Mouse (Mus musculus) thymus, adult 18-20 months (tissue): ENCODE measurements around the gene Slc25a34.

ENCODE experiments used
- DNase-seq, 2 experiments: peaks; one replicate each; pipeline ENCODE4 v3.0.0; 2022; ENCODE audit warnings: mixed read lengths in 2 of 2

Gene Slc25a34

DNA sequence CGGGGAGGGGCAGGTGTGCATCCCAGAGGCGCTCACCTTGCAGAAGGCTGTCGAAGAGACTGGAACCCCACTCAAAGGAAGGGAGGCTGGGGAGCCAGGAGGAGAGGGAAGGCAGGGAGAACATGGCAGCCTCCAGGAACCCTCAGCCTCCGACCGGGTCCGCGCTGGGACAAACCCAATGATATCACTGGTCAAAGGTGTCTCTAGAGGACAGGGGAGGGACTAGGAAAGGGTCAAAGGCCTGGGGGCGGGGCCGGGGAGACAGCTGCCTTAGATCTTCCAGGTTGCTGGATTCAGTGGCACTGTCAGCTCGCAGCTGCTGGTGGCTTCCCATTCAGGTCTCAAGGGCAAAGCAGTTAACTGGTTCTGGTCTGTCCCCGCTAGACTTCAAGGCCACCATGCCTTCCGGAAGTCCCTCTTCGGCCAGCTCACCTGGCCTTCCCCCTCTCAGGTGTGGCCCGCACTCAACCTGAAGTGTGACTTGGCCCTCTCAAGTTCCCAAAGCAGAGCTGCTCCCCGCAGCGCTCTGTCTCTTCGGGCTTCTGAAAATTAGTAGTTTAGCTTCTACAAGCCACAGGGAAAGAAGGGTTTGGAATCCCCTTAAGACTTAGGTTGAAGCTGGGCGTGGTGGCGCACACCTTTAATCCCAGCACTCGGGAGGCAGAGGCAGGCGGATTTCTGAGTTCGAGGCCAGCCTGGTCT lies 5.6 kb downstream of the Slc25a34 start:
- DNase-seq: no peak

DNA sequence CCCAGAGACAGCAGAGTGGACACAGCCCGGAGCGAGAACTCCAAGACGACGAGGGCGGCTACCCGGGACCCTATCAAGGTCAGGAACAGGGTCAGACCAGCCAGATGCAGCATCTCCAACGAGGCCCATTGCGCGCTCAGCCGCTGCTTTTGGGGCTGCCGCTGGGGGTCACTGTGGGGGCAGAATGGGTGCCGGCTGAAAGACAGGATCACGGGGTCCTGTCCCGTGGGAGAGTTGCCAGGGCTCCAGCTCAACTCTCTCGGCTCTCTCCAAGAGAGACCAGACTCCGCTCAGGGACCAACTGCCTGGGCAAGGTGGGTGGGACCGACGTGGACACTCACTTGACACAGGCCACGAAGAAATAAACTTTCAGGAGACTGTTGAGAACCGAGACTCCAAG lies 6.3 kb downstream of the Slc25a34 start:
- DNase-seq: peak; percentile 54 to 55

DNA sequence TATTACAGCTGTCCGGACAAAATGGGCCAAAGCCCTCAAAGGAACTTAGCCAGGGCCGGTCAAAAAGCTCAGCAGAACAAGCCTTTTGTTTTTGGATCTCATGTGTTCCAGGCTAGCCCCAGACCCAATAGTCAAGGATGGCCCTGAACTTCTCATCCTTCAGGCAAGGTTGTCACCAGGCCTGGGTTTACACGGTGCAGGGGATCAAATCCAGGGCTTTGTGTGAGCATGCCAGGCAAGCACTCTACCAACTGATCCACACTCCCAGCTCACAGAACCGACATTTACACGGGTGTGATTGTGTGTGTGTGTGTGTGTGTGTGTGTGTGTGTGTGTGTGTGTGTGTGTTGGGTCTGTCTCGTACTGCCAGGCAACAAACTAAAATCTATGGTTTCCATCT lies 6.8 kb downstream of the Slc25a34 start:
- DNase-seq: no peak

DNA sequence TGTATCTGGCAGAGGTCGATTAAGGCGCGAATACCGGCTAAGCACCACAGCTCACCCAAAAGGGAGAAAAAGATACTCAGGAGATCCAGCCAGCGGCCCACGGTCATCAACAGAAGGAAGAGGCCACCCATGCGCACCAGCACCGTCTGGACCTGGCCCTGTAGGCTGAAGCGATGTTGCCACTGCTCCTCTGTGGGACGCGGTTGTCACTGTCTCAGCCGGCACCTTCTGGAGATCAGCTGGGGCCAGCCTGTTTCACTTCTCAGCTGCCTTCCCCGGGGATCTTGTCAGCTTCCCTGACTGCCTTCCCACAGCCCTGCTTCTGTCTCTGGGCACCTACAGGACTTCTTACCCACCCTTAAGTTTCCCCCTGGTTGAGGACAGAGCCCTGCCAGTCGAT lies 8.7 kb downstream of the Slc25a34 start:
- DNase-seq: no peak

DNA sequence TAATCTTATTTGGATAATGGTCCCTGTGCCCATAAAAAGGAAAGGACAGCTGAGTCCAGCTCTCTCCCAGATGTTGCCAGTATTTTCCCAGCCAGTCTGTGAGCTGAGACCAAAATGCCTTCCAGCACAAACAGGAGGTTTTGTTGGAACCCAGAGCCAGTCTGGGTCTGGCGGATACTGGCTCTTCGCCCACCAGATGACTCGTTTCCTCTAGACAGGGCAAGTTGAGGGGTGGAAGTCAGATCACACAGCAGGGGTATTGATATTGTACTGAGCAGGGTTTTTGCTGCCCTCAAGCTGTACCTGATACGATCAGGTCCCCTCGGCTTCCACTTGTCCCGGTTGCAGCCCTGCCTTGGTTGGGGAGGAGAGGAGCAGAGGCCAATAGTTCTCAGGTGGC lies 14.1 kb downstream of the Slc25a34 start:
- DNase-seq: no peak

DNA sequence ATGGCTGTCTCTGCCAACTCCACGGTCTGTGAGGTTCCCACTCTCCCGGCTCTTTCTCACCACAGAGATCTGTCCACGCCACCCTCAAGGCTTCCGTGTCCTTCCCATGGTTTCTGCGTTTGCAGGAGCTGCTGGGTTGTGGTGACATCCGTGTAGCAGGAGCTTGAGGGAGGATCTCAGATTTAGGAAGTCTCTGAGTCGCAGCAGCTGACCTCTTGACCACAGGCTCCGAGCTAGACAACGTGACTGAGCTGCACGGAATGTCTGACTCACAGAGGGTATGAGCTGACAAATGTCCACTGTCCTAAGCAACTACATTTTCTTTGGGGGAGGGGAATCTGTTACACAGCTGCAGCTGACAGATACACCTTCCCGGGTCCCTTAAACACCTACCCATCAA lies 17.8 kb downstream of the Slc25a34 start, which contains the start of gene Fblim1:
TSS of gene Fblim1 (minus strand) at position 236 of the 400 bp plus-strand sequence.
- no peak for DNase-seq

DNA sequence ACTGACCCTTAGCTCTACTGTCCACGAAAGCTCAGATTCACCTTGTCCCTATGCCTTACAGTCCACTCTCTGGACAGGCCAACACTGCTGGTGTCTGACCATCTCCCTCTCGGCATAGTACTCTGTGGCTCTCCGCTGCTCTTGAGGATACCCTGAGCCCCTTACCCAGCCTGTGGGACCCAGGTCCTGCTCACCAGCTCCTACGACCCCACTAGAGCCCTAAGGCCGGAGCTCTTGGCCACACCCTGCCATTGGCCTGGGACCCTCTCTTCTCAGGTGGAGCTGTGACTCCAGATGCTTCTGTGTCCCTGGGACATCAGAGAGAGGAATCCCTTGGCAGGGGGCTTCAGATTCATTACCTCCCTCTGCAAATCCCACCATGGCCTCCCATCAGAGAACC lies 18.2 kb downstream of the Slc25a34 start:
- no peak for DNase-seq

DNA sequence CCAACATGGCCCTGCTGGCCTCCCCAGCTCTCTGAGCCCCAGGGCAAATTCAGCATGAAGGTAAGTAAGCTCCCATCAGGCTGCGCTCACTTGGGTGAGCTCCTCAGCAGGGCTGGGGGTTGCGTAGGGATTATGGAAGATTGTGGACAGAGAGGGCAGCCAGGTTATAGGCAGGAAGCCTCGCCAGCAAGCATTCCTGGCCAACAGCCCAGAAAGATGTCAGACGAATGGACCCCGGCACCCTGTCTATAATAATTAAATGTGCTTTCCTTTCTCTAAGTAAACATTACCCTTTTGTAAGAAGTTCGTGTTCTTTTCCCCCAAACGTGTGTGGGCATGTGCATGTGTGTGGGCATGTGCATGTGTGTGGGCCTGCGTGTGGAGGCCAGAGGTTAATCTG lies 19.1 kb downstream of the Slc25a34 start:
- no peak for DNase-seq

DNA sequence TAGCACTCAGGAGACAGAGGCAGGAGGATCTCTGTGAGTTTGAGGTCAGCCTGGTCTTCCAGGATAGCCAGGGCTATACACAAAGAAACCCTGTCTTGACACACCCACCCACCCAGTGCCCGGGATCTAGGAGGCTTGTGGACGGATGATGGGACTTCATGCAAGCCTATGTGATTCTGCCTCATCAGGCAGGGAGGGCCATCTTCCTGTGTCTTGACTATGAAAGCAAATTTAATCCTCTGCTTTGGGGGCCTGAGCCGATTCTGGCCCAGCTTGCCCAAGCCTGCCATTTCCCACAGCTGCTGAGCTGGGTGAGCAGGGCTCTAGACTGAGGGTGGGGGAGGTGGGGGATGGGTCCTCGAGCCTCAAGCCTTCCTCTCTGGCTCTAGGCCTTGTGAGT lies 19.7 kb downstream of the Slc25a34 start:
- DNase-seq: no peak

DNA sequence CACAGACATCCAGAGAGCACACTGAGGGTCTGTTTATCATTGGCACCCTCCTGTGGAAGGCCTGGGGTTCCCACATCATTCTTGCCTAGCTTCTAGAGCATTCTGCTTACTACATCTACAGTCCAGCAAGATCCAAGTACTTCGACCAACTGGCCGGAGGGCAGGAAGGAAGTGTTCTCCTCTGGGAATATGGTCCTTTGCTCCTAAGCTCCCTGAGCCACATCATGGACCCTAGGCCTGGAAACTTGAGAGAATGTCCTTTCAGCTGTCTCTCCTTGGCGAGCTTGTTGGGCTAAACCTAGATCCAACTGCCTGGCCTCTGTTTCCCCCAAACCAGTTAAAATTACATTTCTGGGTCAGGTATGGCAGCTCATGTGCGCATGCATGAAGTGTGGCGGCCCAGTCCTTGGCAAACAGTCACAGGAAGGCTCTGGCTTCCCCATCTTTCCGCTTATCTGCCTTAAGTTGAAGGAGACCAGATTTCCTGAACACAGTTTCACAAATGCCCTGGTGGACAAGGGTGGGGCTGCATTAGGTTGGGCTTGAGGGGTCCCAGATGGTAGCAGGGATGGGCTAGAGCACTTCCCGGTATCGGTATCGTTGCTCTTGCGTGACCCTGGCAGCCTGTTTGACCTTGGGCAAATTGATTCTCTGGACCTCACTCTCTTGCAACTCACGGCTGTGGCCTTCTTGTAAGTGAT lies 20.9 kb downstream of the Slc25a34 start:
- no peak for DNase-seq

DNA sequence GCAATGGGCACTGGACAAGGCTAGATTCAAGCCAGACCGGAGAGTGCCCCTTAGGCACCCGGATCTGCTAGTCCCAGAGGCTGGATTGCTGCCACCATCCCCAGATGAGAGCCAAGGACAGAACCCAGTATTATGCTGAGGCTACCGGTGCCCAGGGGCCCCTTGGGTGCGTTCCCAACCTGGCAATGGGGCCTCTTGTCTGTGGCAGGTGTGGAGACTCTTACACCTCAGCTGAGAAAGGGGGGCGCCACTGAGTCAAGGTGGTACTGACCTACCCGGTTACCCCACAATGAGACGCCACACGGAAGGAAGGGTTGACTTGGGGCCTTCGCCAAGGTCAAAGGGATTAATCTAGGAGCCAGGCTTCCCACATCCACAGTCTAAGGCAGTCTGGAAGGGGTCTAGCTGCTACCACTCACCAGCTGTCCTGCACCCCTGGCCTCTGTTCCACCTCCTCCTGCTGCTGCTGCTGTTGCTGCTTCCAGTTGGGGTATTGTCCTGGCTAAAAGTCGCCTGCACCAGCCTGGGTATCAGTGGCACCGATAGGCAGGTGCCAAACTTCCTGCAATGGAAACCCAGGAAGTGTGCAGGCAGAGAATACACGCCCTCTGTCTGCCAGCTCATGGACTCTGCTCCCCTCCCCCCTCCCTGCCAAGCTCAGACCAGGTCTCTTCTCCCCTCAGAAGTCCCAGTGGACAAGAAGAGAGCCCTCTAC lies 22.3 kb downstream of the Slc25a34 start:
- no peak for DNase-seq

DNA sequence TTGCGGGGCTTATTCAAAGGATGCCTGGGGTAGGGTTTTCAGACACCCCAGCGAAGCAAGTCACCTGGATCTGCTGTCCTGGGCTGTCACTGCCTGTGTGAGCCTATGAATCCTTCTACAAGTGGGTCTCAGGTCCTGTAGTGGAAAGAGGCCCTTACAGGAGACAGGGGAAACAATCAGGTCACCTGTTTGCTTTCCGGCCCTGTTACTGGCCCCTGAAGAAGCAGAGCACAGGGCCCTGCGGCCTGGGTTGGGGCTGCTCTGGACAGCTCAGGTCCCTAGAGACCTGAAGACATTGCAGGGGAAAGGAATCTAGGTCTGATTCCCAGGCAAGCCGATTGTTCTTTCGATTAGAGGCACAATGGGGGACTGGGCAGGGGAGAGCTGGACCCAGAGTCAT lies 23.3 kb downstream of the Slc25a34 start:
- DNase-seq: no peak

DNA sequence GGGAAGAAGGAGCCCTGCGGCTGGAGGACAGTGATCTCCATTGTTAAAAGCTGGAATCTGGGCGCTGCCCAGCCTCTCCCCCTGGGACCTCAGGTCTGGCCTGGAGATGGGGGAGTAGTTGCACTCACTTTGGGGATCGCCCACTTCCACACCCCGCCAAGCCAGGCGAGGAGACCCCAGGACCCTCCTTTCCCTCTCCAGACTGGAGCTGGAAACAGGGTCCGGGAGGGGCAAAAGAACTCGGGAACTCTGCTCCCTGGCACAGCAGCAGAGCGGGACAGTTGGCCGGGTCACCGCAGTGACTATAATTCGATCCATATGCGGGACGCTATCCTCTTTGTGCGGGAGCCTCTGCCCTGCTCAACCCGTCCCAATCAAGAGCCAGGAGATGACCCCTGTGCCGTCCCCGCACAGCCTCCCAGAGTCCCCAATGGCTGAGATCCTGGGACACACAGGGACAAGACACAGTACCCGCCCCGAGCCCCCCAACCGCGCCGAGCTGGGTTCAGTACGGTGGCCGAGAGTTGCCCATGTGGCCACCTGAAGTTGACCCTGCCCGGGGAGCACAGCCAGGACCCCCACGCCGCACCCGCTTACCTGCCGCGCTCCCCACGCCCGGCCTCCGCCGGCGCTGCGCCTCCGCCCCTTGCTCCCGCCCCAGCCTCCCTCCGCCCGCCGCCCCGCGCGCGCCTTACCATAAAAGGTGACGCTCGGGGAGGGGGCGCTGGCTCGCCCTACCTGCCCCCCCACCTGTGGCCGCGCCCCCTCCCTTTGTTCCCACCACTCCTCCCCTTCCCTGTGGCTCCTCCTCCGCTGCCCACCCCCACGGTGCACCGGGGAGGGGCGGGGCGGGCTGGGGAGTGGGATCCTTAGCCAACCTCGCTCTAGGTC lies 24.1 kb downstream of the Slc25a34 start:
- DNase-seq: no peak

DNA sequence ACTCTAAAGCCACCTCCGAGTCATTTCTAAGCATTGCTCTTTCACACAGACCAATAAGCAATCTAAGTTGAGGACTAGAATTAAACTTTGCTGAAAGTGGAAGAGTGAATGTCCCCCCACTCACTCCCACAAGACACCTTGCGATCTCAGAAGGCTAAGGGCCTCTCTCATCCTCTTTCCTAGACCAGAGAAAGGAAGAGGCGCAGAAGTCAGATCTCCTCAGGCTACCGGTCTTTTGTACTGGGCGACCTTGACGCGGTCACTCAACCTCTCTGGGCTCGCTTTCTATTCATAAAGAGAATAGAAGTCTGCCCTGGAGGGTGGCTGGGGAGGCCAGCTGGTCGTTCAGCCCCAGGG lies 24.7 kb downstream of the Slc25a34 start:
- DNase-seq: no peak

DNA sequence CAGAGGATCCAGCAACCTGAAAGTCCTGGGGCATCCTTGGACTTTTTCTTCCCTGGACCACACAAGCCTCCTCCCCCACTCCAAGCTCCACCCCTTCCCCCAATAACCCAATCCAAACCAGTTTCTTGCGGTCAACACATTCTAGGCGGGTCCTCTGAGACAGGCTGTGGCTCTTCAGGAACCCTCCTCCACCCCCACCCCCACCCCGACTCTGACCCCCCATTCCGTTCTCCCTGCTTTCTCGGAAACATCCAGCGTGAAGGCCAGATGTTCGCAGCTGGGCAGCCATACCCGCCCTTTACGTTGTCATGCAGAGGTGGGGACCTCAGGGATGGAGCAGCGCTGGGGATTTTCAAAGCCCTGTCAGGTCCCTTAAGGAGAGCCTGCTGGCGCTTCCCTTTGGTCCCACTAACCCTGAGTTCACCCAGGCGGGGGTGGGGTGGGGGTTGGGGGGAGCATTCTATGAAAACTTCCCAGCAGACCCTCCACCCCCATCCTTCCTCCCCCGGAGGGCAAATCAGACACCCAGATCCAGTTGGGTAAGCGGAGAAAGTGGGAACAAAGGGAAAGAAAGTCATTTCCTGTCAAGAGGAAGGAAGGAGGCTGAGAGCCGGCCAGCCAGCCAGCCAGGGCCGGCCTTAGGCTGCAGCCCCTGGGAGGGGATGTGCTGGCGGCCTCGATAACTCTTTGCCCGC lies 25.3 kb downstream of the Slc25a34 start:
- DNase-seq: no peak

DNA sequence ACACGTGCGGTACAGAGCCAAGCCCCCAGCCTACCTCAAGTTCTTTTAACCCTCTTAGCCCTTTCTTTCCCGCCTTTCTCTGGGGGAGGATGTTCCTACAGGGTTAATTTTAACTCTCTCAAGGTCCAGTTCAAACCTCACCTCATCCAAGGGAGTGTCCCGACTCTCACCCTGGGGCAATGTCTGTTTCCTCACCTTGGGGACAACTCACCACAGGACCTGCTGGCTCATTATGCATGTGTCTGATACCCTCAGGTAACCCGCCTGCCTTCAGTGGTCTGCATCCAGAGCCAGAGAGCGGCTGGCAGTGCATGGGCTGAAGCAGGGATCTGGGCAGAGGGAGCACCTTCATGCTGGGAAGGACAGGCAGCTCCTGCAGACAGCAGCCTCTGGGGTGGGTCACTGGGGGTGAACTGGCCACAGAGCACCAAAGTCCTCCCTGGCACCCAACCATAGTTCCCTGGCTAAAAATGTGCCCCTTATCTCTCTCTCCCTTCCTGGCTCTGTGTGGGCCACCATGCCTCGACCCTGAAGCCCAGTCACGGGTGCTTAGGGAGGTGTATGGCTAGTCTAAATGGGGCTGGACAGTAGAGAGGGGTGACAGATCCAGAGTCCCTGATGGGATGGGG lies 26.8 kb downstream of the Slc25a34 start:
- no peak for DNase-seq

DNA sequence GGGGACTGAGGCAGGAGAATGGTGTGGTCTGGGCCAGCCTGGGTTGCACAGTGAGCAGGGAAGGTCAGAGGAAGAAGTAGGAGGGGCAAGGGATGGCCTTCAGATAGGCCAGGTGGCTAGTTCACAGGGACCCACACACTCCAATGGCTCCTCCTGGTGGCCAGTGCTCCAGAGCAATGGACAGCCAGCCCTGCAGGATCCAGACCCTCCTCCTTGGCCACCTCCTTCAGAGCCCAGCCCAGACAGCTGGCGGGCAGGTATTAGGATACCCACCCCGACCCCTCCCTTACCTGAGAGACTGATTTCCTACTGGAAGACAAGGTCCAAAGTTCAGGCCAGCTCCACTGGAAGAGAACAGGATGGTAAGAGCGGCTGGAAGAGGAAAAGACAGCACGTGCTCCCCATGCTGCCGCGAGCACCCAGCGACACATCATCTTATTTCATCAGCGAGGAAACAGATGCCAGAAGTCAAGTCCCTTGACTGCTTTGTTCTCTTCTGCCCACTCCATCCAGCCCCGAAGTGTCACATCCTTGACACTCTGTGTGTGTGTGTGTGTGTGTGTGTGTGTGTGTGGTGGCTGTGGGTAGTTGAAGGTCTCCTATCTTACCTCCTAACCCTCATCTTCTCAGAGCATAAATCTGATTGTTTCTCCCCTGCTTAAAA lies 27.9 kb downstream of the Slc25a34 start:
- DNase-seq: no peak

DNA sequence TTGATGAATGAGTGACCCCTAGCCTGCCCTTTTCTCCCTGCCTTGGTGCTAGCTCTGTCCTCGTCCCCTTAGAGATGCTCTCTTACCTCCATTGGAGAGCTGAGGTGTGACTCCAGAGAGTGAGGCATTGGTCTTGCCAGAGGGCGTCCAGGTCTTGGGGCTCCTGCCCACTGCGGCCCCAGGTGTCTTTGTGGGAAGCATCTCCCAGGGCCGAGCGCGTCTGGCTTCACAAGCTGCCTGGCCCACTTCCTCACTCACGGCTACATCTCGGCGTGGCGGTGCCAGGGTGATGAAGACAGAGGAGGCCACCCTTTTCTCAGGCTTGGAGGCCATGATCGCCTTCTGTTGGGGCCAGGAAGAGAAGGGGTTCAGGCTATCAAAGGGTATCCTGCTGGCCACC lies 28.5 kb downstream of the Slc25a34 start:
- DNase-seq: no peak

DNA sequence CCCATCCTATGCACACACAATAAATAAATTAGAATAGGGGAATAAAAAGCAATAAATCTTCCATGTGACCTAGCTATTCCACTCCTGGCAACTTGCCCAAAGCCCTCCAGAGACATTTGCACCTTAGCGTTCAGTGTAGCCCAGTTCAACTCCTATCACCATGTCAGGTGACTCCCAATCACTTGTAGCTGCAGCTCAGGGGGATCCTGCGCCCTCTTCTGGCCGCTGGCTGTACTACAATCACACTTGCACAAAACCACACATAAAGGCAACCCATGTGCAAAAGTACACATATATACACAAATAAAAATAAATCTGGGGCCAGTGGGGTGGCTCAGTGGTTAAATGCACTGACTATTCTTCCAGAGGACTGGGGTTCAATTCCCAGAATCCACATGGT lies 32.1 kb downstream of the Slc25a34 start:
- DNase-seq: no peak

DNA sequence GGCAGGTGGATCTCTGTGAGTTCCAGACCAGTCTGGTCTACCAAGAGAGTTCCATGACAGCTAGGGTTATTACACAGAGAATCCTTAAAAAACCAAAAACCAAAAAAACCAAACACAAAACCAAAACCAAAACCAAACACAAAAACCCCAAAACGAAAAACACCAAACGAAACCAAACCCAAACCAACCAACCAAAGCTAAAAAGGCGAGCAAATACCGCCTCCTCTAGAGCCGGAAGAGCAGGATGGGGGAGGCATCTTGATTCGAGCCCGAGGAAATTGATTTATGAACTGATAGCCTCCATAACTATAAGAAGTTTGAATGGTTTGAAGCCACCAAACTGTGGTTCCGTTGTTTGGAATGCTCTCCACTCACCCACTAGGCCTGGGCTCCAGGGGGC lies 39.7 kb downstream of the Slc25a34 start:
- no peak for DNase-seq

DNA sequence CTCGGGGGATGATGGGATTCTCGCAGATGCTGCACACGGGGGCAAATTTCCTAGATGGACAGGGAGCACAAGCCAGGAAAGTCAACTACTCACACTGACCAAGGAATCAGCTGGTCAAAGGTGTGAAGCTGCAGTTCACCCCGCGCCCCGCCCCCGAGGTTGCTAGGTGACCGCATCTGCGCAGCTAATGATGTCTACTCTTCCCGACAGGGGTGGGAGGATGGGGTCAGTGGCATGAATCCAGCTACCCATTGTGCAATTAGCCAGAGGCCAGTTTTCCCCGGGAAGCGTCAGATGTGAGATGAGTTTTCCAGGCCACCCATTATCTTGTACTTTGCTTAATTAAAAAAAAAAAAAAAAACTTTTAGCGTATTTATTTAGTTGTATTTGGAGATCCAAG lies 42.6 kb downstream of the Slc25a34 start:
- no peak for DNase-seq
